ENCODE assay signal across 10 mouse cellular contexts in the genomic region with DNA sequence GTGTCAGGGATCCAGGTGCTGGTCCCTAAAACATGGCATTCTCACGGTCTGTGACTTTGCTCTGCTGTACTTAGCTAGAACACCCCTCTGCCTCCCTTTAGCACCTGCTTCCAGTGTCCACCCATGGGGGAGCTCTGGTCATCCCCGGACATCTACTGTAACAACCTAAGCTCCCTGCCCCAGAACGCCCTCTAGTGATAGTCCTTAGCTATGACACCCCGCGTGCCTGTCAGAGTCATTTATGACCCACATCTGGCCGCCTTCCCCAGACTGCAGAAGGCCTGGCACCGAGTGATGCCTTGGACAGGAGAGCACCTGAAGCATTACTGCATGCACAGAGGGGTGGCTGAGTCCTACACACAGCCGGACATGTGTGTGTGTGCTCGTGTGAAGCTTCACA. TPM values are rescaled to one million over a fixed set of nuclear protein-coding genes. Genes with fewer than 3 reads are reported as not detected.
DNase-seq lines count a peak whose midpoint lies in the region; ATAC-seq and TF ChIP-seq lines count a peak whose summit lies in the region.
"Had no signal": no experiment of that assay in that cellular context is flagged by ENCODE, and none has a peak within 500 bp of the region (broad histone marks: within the 10 kb centered on the region; RNA-seq: fewer than 3 reads in every experiment).

No protein-coding gene starts in this region.

- TF ChIP-seq CTCF in cortical plate, adult 2 months (IDR thresholded peaks at IDR 0.05; ENCODE audit: extremely low read depth, insufficient read depth, low read length) = peak; percentile 44; the same call in 1 of the 2 replicates

- no peaks in the 10 kb centered on the region; the same call in 1 of the 2 replicates for H3K27me3 ChIP-seq in neural tube, embryonic 15.5 days (replicated peaks)
- H3K27me3 ChIP-seq in intestine, embryonic 16.5 days (replicated peaks; ENCODE audit: control insufficient read depth, insufficient read depth, low read length) = no peaks in the 10 kb centered on the region
- H3K27me3 ChIP-seq: limb, embryonic 15.5 days; neural tube, embryonic 13.5 days had no signal

- DNase-seq in heart, postnatal 4 days = peak; percentile 34
- no peak for DNase-seq in heart, adult 18-20 months
- DNase-seq in neural tube, embryonic 10.5 days (ENCODE audit: extremely low spot score, low spot score) = peak; percentile 58
- DNase-seq in testis, postnatal 10 days (ENCODE audit: low spot score) = peak; percentile 59
- DNase-seq in c-Kit-positive CD71-positive TER-119-positive erythroid progenitor cells, embryonic 14.5 days (ENCODE audit: low spot score) = no peak

- H3K36me3 ChIP-seq in neural tube, embryonic 15.5 days = no peaks in the 10 kb centered on the region
- H3K36me3 ChIP-seq in intestine, embryonic 16.5 days (ENCODE audit: control insufficient read depth, insufficient read depth, low read length) = no peaks in the 10 kb centered on the region
- H3K36me3 ChIP-seq: limb, embryonic 15.5 days; neural tube, embryonic 13.5 days had no signal

- no peak overlapping the region for H3K4me2 ChIP-seq in neural tube, embryonic 15.5 days
- H3K4me2 ChIP-seq in intestine, embryonic 16.5 days (ENCODE audit: low read depth, low read length) = no peak overlapping the region
- H3K4me2 ChIP-seq: limb, embryonic 15.5 days; neural tube, embryonic 13.5 days had no signal

- TF ChIP-seq POLR2A in cortical plate, adult 2 months (IDR thresholded peaks at IDR 0.05; ENCODE audit: extremely low read depth, insufficient read depth, low read length) = no peak

- H3K4me1 ChIP-seq in neural tube, embryonic 15.5 days = peaks cover 8% of the 10 kb centered on the region; the same call in 1 of the 2 replicates
- no peaks in the 10 kb centered on the region for H3K4me1 ChIP-seq in cortical plate, adult 2 months (ENCODE audit: control insufficient read depth, insufficient read depth, low read length)
- peaks cover 10% of the 10 kb centered on the region; the same call in 1 of the 2 replicates for H3K4me1 ChIP-seq in intestine, embryonic 16.5 days (ENCODE audit: control insufficient read depth, insufficient read depth, low read length)

- H3K9me3 ChIP-seq in neural tube, embryonic 15.5 days (replicated peaks) = no peaks in the 10 kb centered on the region
- no peaks in the 10 kb centered on the region for H3K9me3 ChIP-seq in intestine, embryonic 16.5 days (ENCODE audit: control insufficient read depth, low read length)
- H3K9me3 ChIP-seq: limb, embryonic 15.5 days; neural tube, embryonic 13.5 days had no signal

- no peak overlapping the region for H3K9ac ChIP-seq in neural tube, embryonic 15.5 days (replicated peaks)
- no peak overlapping the region for H3K9ac ChIP-seq in intestine, embryonic 16.5 days (ENCODE audit: low read depth, low read length)
- H3K9ac ChIP-seq: limb, embryonic 15.5 days; neural tube, embryonic 13.5 days had no signal

- no peak overlapping the region for H3K4me3 ChIP-seq in neural tube, embryonic 15.5 days (replicated peaks)
- H3K4me3 ChIP-seq in cortical plate, adult 2 months (ENCODE audit: insufficient read depth, low read length) = no peak overlapping the region
- H3K4me3 ChIP-seq in intestine, embryonic 16.5 days (ENCODE audit: low read length) = no peak overlapping the region
- H3K4me3 ChIP-seq: limb, embryonic 15.5 days; neural tube, embryonic 13.5 days had no signal

- 58% methylated on average over 9 of the region's 9 CpGs for WGBS in neural tube, embryonic 15.5 days
- 57% methylated on average over 9 of the region's 9 CpGs for WGBS in intestine, embryonic 16.5 days

- no peak overlapping the region for H3K27ac ChIP-seq in neural tube, embryonic 15.5 days (replicated peaks)
- no peak overlapping the region for H3K27ac ChIP-seq in cortical plate, adult 2 months (ENCODE audit: insufficient read depth, low read length)
- no peak overlapping the region for H3K27ac ChIP-seq in intestine, embryonic 16.5 days (ENCODE audit: low read length)
- H3K27ac ChIP-seq: neural tube, embryonic 13.5 days had no signal

- ATAC-seq in neural tube, embryonic 15.5 days (ENCODE audit: low FRiP score) = no peak
- ATAC-seq in intestine, embryonic 16.5 days = no peak

RNA-seq across cellular contexts. Expression of a gene that starts 18.0 kb away (rescaled TPM):
- 1 to 10 TPM; 3.7 to 4.1 TPM for total RNA-seq in heart, postnatal 4 days (2021)
- total RNA-seq in heart, adult 18-20 months (2021) = 1 to 10 TPM in 1 of 2 experiments, under 1 TPM in 1; 0.80 to 1.3 TPM
- 2.8 and 4.8 TPM in 2 replicates for polyA plus RNA-seq in neural tube, embryonic 15.5 days (2015; fragmentation: Nextera tagmentation; extraction: Ambion mirVana)
- 1.2 and 1.6 TPM in 2 replicates for polyA plus RNA-seq in cortical plate, adult 2 months (2012; rRNA removed)
- polyA plus RNA-seq in intestine, embryonic 16.5 days (2015; fragmentation: Nextera tagmentation; extraction: Ambion mirVana) = 5.0 and 5.1 TPM in 2 replicates

Comparison
In these comparisons a context has a peak if more than half of its experiments do, and no peak if none do; other contexts are left out.
1. DNase-seq: peak in heart, postnatal 4 days (single experiment), neural tube, embryonic 10.5 days (single experiment) and testis, postnatal 10 days (single experiment); none in heart, adult 18-20 months (0 of 2) and c-Kit-positive CD71-positive TER-119-positive erythroid progenitor cells, embryonic 14.5 days (single experiment).